Mouse (Mus musculus): Measurements from ENCODE around the gene Hist1h1a. TPM values are rescaled to one million over a fixed set of nuclear protein-coding genes. Genes with fewer than 3 reads are reported as not detected.
"Not testable (repeated sequence)": the region's sequence is repeated elsewhere in the genome, so short reads cannot be mapped to it uniquely, and the experiment has no call there.

Gene Hist1h1a
- total and polyA plus RNA-seq, 3 experiments = 2.4 to 1,163 (median 30.9) TPM

DNA sequence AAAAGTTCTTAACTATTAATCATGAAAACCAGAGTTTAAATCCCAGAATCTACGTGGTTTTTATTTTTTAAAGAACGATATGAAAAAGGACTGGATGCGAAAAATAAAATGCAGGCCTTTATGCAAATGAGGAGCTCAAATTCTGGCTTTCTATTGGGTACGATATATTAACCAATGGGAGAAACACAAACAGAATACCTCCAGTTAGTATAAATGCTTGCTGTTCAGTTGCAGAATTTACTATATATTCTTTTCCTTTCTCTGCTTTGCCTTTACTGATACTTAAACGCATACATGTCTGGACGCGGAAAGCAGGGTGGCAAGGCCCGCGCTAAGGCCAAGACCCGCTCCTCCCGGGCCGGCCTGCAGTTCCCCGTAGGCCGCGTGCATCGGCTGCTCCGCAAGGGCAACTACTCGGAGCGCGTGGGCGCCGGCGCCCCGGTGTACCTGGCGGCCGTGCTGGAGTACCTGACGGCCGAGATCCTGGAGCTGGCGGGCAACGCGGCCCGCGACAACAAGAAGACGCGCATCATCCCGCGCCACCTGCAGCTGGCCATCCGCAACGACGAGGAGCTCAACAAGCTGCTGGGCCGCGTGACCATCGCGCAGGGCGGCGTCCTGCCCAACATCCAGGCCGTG lies 12.5 kb upstream of the Hist1h1a start, which contains the start of gene Hist1h2ab:
Gene Hist1h2ab, plus strand, starts transcription at position 288 of the 639 bp plus-strand sequence.
- Histone ChIP-seq H3K4me2 (ENCODE audit: insufficient read depth, low read depth, poor library complexity, severe bottlenecking) (peak within 1 kb of the TSS; percentile 70; the same call in 1 of the 2 replicates), H3K4me1 (ENCODE audit: control insufficient read depth in 1 of 2, insufficient read depth in 2 of 2) (peaks cover 0 to 34% of the 10 kb centered on the region in 2 experiments; a peak in 2 of 4 replicates), H3K27ac (ENCODE audit: insufficient read depth, low read depth) (peak within 1 kb of the TSS; percentile 95), H3K4me3 (replicated peaks in 1 of 3; ENCODE audit: low read depth in 2 of 3, low read length in 2 of 3, poor library complexity in 1 of 3) (peak within 1 kb of the TSS in 2 of 3 experiments; percentile 34 to 40), H3K9ac (ENCODE audit: insufficient read depth, low read depth) (peak within 1 kb of the TSS; percentile 84)
- in situ Hi-C loops (cut with MboI; ENCODE audit: low pct_ligation_motif_present, low pct_unique_long_range_greater_than_20kb, low sequenced_read_pairs) = loop anchor here (25.0 kb wide), 1 partner anchor 1714 kb away; the partner anchor contains the start of genes Hist1h2ag, Hist1h2ah, Hist1h2bj and Hist1h2bk
- H3K27me3 ChIP-seq (replicated peaks); H3K36me3 ChIP-seq (replicated peaks in 1 of 2; ENCODE audit: control insufficient read depth in 1 of 2, insufficient read depth in 1 of 2, low read length in 1 of 2); dilution Hi-C loops (cut with MboI; ENCODE audit: extremely low pct_ligation_motif_present, extremely low pct_unique_long_range_greater_than_20kb, low sequenced_read_pairs); H3K79me2 ChIP-seq (replicated peaks; ENCODE audit: control insufficient read depth, extremely low read depth, insufficient read depth, poor library complexity, severe bottlenecking); H3K9me3 ChIP-seq (replicated peaks; ENCODE audit: low read length): not testable (repeated sequence)
- DNase-seq (ENCODE audit: extremely low read depth) = peak; percentile 82
- TF ChIP-seq UBTF (IDR thresholded peaks at IDR 0.05; ENCODE audit: low read depth, low read length) (peak; percentile 99), HCFC1 (IDR thresholded peaks at IDR 0.05; ENCODE audit: low read depth, low read length) (peak; percentile 59), POLR2AphosphoS2 (IDR thresholded peaks at IDR 0.05; ENCODE audit: low read depth, low read length) (peak; percentile 97), POLR2A (IDR thresholded peaks at IDR 0.05; ENCODE audit: low read depth, low read length) (peak; percentile 99), TCF12 (IDR thresholded peaks at IDR 0.05; ENCODE audit: low read depth, low read length) (peak; percentile 90), ZMIZ1 (IDR thresholded peaks at IDR 0.05; ENCODE audit: low read depth, low read length) (peak; percentile 99), CHD2 (IDR thresholded peaks at IDR 0.05; ENCODE audit: low read length) (peak; percentile 86), TBP (conservative IDR thresholded peaks at IDR 0.05; ENCODE audit: low read depth, low read length) (peak; percentile 99), NELFE (IDR thresholded peaks at IDR 0.05; ENCODE audit: low read depth, low read length) (peak; percentile 99), SIN3A (IDR thresholded peaks at IDR 0.05; ENCODE audit: low read length) (0 out of 2 replicates have a peak, but pooled peaks have one; percentile 76)

DNA sequence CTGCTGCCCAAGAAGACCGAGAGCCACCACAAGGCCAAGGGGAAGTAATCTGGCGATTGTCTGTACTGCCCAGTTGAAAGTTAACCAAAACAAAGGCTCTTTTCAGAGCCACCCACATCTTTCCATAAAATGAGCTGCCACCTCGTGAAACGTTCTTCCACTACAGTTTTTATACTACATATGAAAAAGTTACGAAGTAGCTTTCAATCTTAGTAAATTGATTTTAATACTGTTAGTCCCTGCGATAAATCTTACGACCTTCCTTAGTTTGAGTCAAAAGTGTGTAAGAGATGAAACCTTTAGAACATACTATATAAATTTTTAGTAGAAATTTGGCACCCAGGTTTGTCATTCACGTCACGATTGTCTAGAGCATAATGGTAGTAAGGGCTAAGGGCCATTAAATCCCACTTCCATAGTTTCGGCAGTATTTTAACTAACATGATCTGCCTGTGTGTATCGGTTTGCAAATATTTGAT lies 11.9 kb upstream of the Hist1h1a start:
- H3K4me1 ChIP-seq (ENCODE audit: control insufficient read depth in 1 of 2, insufficient read depth in 2 of 2) = peaks cover 0 to 37% of the 10 kb centered on the region in 2 experiments; a peak in 2 of 4 replicates
- H3K36me3 ChIP-seq (replicated peaks in 1 of 2; ENCODE audit: control insufficient read depth in 1 of 2, insufficient read depth in 1 of 2, low read length in 1 of 2) = no peaks in the 10 kb centered on the region
- no peaks in the 10 kb centered on the region for H3K9me3 ChIP-seq (replicated peaks; ENCODE audit: low read length)
- in situ Hi-C loops (cut with MboI; ENCODE audit: low pct_ligation_motif_present, low pct_unique_long_range_greater_than_20kb, low sequenced_read_pairs) = loop anchor here (25.0 kb wide), 1 partner anchor 1714 kb away; the partner anchor contains the start of genes Hist1h2ag, Hist1h2ah, Hist1h2bj and Hist1h2bk
- H3K4me3 ChIP-seq (replicated peaks in 1 of 3; ENCODE audit: low read depth in 2 of 3, low read length in 2 of 3, poor library complexity in 1 of 3) = peak overlapping the region in 2 of 3 experiments; percentile 34 to 40
- H3K27me3 ChIP-seq (replicated peaks) = no peaks in the 10 kb centered on the region
- no peak for DNase-seq (ENCODE audit: extremely low read depth)
- H3K4me2 ChIP-seq (ENCODE audit: insufficient read depth, low read depth, poor library complexity, severe bottlenecking) = peak overlapping the region; percentile 70; the same call in 1 of the 2 replicates
- peak overlapping the region; percentile 84 for H3K9ac ChIP-seq (ENCODE audit: insufficient read depth, low read depth)
- no peaks in the 10 kb centered on the region for H3K79me2 ChIP-seq (replicated peaks; ENCODE audit: control insufficient read depth, extremely low read depth, insufficient read depth, poor library complexity, severe bottlenecking)
- peak overlapping the region; percentile 95 for H3K27ac ChIP-seq (ENCODE audit: insufficient read depth, low read depth)
- dilution Hi-C loops (cut with MboI; ENCODE audit: extremely low pct_ligation_motif_present, extremely low pct_unique_long_range_greater_than_20kb, low sequenced_read_pairs) = no loop called here
- TF ChIP-seq ZMIZ1 (IDR thresholded peaks at IDR 0.05; ENCODE audit: low read depth, low read length) (peak; percentile 98), NRF1 (IDR thresholded peaks at IDR 0.05; ENCODE audit: low read depth, low read length) (no peak), POLR2AphosphoS2 (IDR thresholded peaks at IDR 0.05; ENCODE audit: low read depth, low read length) (peak; percentile 97), UBTF (IDR thresholded peaks at IDR 0.05; ENCODE audit: low read depth, low read length) (0 out of 2 replicates have a peak, but pooled peaks have one; percentile 99), MEF2A (IDR thresholded peaks at IDR 0.05; ENCODE audit: borderline replicate concordance, low read depth, low read length) (no peak), SIN3A (IDR thresholded peaks at IDR 0.05; ENCODE audit: low read length) (peak; percentile 10; the same call in 1 of the 2 replicates), IRF4 (IDR thresholded peaks at IDR 0.05; ENCODE audit: low read depth, low read length) (no peak), MXI1 (IDR thresholded peaks at IDR 0.05; ENCODE audit: low read depth, low read length) (no peak), ZKSCAN1 (IDR thresholded peaks at IDR 0.05; ENCODE audit: borderline replicate concordance, low read depth, low read length) (no peak), KAT2A (IDR thresholded peaks at IDR 0.05; ENCODE audit: insufficient replicate concordance, low read length) (no peak), MAFK (IDR thresholded peaks at IDR 0.05; ENCODE audit: insufficient replicate concordance, low read length) (no peak), USF2 (conservative IDR thresholded peaks at IDR 0.05; ENCODE audit: low read depth, low read length) (no peak), JUN (IDR thresholded peaks at IDR 0.05; ENCODE audit: insufficient read depth, low read depth, low read length) (no peak), USF1 (IDR thresholded peaks at IDR 0.05; ENCODE audit: low read depth, low read length) (no peak), GABPA (IDR thresholded peaks at IDR 0.05; ENCODE audit: insufficient replicate concordance, low read depth, low read length) (no peak), POLR2A (IDR thresholded peaks at IDR 0.05; ENCODE audit: low read depth, low read length) (peak; percentile 90), E2F4 (IDR thresholded peaks at IDR 0.05; ENCODE audit: insufficient replicate concordance, low read depth, low read length) (no peak), NELFE (IDR thresholded peaks at IDR 0.05; ENCODE audit: low read depth, low read length) (no peak; the same call in 1 of the 2 replicates), MYC (IDR thresholded peaks at IDR 0.05; ENCODE audit: low read depth, low read length) (0 out of 2 replicates have a peak, but pooled peaks have one; percentile 33), RCOR1 (conservative IDR thresholded peaks at IDR 0.05; ENCODE audit: low read depth, low read length) (no peak), SMC3 (IDR thresholded peaks at IDR 0.05; ENCODE audit: low read depth, low read length) (no peak), PAX5 (IDR thresholded peaks at IDR 0.05; ENCODE audit: low read length) (no peak), ELF1 (IDR thresholded peaks at IDR 0.05; ENCODE audit: low read depth, low read length) (no peak), HCFC1 (IDR thresholded peaks at IDR 0.05; ENCODE audit: low read depth, low read length) (no peak; the same call in 1 of the 2 replicates), CHD2 (IDR thresholded peaks at IDR 0.05; ENCODE audit: low read length) (no peak), EP300 (IDR thresholded peaks at IDR 0.05; ENCODE audit: low read length) (no peak)

All from CH12.LX (cell line).